Mouse (Mus musculus): ENCODE measurements around the gene Ano4.

The Ano4 gene

DNA sequence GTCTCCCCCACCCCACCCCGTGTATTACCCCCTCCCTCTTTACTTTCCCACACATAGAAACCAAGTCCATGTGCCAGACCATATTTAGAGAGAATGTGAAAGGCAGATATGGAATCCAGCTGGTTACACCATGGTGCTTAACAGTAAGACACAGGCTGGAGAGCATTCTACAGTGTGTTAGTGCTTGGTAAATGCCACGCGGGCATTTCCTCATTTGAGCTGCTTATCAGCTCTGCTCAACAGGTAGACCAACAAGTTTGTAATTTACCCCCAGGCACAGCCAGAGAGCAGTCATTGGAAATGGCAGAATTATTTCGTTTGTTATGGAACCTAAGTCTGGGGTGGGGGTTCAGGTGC lies 394.3 kb downstream of the Ano4 start:
- no peak for DNase-seq (ENCODE audit: low spot score in 2 of 2)

DNA sequence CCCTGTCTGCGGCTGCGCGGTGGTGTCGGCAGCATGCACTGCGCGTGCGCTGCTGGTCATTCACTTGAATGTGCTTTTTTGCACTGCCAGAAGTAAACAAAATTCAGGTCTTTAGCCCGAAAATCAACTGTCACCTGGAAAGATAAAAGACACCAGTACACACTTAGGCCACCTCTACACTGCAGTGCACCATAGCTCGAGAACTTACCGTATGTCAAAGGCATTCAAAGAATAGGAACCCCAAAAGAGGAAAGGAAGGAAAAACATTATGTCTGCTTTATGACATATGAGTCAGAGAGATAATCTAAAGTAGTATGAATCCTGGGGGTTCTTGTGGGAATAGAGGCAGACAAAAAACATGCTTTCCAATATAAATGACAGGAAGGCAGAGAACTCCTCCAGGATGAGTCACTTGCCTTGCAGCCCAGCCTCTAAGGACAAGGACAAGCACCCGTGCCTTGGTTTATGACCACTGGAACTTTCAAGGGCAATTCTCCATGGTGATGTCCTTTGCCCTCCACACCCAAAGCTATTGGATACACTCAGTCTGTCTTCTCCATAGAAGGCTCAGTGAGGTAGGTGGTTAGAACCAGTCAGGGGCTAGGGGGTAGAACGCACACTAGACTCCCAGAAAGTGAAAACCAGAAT lies 394.8 kb downstream of the Ano4 start:
- DNase-seq (ENCODE audit: low spot score in 2 of 2): no peak
